Mouse (Mus musculus): ENCODE measurements around the gene Hhex.

GRCm38 (mm10) chr19:37448212-37448611 is 13.6 kb downstream of the Hhex start:
- TF ChIP-seq CTCF (IDR thresholded peaks at IDR 0.05; ENCODE audit: control insufficient read depth, insufficient read depth, insufficient read length) (no peak), CEBPB (IDR thresholded peaks at IDR 0.05; ENCODE audit: low read depth) (no peak), MYOG (IDR thresholded peaks at IDR 0.05; ENCODE audit: control insufficient read depth, extremely low read depth, insufficient read length) (no peak), USF1 (IDR thresholded peaks at IDR 0.05; ENCODE audit: low read depth) (no peak), MAX (IDR thresholded peaks at IDR 0.05) (no peak), MYOD1 (IDR thresholded peaks at IDR 0.05; ENCODE audit: control insufficient read depth, insufficient read length, low read depth) (no peak), FOSL1 (IDR thresholded peaks at IDR 0.05; ENCODE audit: insufficient read depth, low read length, poor library complexity, severe bottlenecking) (no peak)
